Mouse (Mus musculus) small intestine, adult 2 months (tissue): ENCODE measurements around the gene Pdcd6ip. TPM values are rescaled to one million over a fixed set of nuclear protein-coding genes. Genes with fewer than 3 reads are reported as not detected.

ENCODE experiments used
- H3K27ac ChIP-seq: fragments of 200-500 bp; 2 replicates; pipeline ENCODE4 v1.5.1; 2012; ENCODE audit warnings: low read depth, low read length, control low read depth, inconsistent platforms; ENCODE audit not compliant: insufficient read depth
- H3K27me3 ChIP-seq: fragments of 200-500 bp; 2 replicates; pipeline ENCODE4 v1.6.1; 2012; ENCODE audit warnings: mild to moderate bottlenecking, moderate library complexity, low read length, inconsistent platforms; ENCODE audit not compliant: control insufficient read depth, insufficient read depth
- H3K36me3 ChIP-seq: fragments of 200-500 bp; 2 replicates; pipeline ENCODE4 v1.6.1; 2012; ENCODE audit warnings: mild to moderate bottlenecking, low read length, control low read depth, inconsistent platforms; ENCODE audit not compliant: control insufficient read depth, insufficient read depth
- H3K4me1 ChIP-seq: fragments of 200-500 bp; 2 replicates; pipeline ENCODE4 v1.6.1; 2012; ENCODE audit warnings: low read length, inconsistent platforms, mixed read lengths; ENCODE audit not compliant: control insufficient read depth, insufficient read depth, insufficient read length
- H3K4me3 ChIP-seq: fragments of 200-500 bp; 2 replicates; pipeline ENCODE4 v1.5.1; 2012; ENCODE audit warnings: low read depth, mild to moderate bottlenecking, control low read depth, inconsistent platforms, low read length, moderate library complexity
- CTCF ChIP-seq: fragments of 200-500 bp; IDR thresholded peaks from 2 replicates; pipeline ENCODE4 v1.5.1; 2012; ENCODE audit warnings: low read depth, mild to moderate bottlenecking, control low read depth, inconsistent platforms, low read length, moderate library complexity, mixed read lengths; ENCODE audit not compliant: insufficient replicate concordance, insufficient read length; ENCODE audit errors: extremely low read depth
- POLR2A ChIP-seq: fragments of 200-500 bp; IDR thresholded peaks from 2 replicates; pipeline ENCODE4 v1.6.1; 2012; ENCODE audit warnings: low read depth, mild to moderate bottlenecking, control low read depth, inconsistent platforms, low read length, moderate library complexity
- WGBS: fragments of 180-500 bp; shearing (Covaris S2); methylation state at CpG from one replicate; pipeline ENCODE4 v1.1.7; 2018; 5-methylcytosine and 5-hydroxymethylcytosine counted together
- polyA plus RNA-seq: library from polyadenylated mRNA; depleted of rRNA; stranded (reverse); fragments of >200 nt; gene quantifications from 2 replicates; pipeline ENCODE4 v1.2.3, GENCODE M21; 2012; rRNA removed

The Pdcd6ip gene
- polyA plus RNA-seq, 1 experiment = 202 TPM

GRCm38 (mm10) chr9:113617081-113617480 lies 91.0 kb downstream of the Pdcd6ip start:
- Histone ChIP-seq H3K36me3 (no peaks in the 10 kb centered on the region), H3K4me1 (no peaks in the 10 kb centered on the region), H3K4me3 (no peak overlapping the region), H3K27me3 (no peaks in the 10 kb centered on the region), H3K27ac (no peak overlapping the region)
- no peak for TF ChIP-seq CTCF
- no peak for TF ChIP-seq POLR2A
- 72% methylated on average over 6 of the region's 6 CpGs for WGBS

GRCm38 (mm10) chr9:113610776-113611175 lies 97.3 kb downstream of the Pdcd6ip start:
- WGBS = 42% methylated on average over 7 of the region's 7 CpGs
- H3K27ac ChIP-seq = no peak overlapping the region
- no peaks in the 10 kb centered on the region for H3K27me3 ChIP-seq
- H3K4me1 ChIP-seq = no peaks in the 10 kb centered on the region
- no peak overlapping the region for H3K4me3 ChIP-seq
- TF ChIP-seq POLR2A (no peak), CTCF (no peak)
- H3K36me3 ChIP-seq = no peaks in the 10 kb centered on the region

- TF ChIP-seq CTCF (no peak), POLR2A (no peak)
These were observed 105.9 kb downstream of the Pdcd6ip start for GRCm38 (mm10) chr9:113602140-113602539.

More at GRCm38 (mm10) chr9:113602140-113602539, 105.9 kb downstream of the Pdcd6ip start:
- Histone ChIP-seq H3K4me3 (no peak overlapping the region), H3K27ac (no peak overlapping the region), H3K4me1 (no peaks in the 10 kb centered on the region), H3K36me3 (no peaks in the 10 kb centered on the region), H3K27me3 (no peaks in the 10 kb centered on the region)

Other genes starting within 250 kb of the Pdcd6ip start
- gene Clasp2, start 33.2 kb upstream of the Pdcd6ip start, polyA plus RNA-seq = 1.9 and 3.3 TPM in 2 replicates
- gene Ubp1, start 222.7 kb upstream of the Pdcd6ip start, polyA plus RNA-seq = 16.0 and 28.3 TPM in 2 replicates